Mouse (Mus musculus) liver, adult 10 weeks (tissue): Measurements from ENCODE around the gene H6pd. TPM values are rescaled to one million over a fixed set of nuclear protein-coding genes. Genes with fewer than 3 reads are reported as not detected.

Experiments
- polyA plus RNA-seq: library from polyadenylated mRNA; stranded (reverse); fragments of 350-450 nt; fragmentation: Illumina TruSeq; extraction: RNeasy Lipid Tissue Mini Kit (QIAGEN cat#74804); gene quantifications from one replicate; pipeline ENCODE4 v1.2.3, GENCODE M21; 2014; ENCODE audit warnings: low read depth, low replicate concordance

The H6pd gene
- 36.9 TPM for polyA plus RNA-seq

DNA sequence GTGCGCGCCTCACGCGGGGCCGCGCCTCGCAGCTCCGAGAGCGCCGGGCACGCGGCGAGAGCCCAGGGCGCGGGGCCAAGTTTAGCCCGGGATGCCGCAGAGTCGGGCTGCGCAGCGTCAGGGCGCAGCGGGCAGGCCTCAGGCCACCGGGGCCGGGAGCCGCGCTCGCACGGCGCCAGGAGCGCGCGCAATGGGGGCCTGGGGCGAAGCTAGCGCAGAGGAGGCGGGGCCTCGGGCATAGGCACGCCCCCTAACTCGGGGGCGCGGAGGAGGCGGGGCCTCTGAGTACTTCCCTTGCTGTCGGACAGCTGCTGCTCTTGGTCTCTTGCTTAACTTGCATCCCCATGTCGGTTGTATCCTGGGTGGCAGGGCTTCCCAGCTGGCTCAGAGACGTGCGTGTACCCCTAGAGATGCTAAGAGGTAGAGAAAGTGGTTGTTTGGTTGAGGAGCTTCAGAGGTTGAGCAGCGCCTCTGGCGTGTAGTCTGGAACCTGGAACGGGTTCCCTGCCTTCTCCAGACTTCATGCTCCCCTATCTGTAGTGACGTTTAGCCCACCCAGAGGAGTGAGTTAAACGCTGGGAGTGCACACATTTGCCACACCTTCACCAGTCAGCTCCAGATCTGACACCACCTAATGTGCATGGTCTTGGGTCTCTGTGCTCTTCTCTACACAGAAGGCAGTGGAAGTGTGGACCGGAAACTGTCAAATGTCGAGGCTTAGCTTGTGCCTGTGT, at the start of gene H6pd:
H6pd (minus strand) TSS at position 171 of the 734 bp plus-strand sequence.

DNA sequence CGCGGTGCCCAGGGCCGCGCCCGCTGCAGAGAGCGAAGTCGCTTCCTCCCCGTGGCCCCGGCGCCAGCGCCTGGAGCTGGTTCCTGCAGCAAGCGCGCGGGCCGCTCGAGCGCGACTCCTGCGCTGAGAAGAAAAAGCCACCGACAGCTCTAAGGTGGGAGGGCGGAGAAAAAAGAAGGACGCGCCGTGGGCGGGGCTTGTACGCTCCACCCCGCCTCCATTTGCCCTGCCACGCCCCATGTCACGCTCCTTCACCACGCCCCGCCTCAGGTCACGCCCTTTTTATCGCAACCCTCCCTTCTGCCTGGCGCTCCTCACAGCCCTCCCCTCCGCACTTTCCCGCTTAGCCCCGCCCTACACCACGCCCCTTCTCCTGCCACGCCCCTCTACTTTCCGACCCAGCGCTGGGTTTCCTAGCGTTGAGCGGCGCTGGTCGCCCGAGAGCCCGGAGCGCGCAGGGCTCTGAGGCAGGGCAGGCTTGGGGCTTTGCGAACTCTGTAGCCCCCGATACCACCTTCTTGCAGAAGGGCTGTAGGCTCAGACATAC, 53.9 kb downstream of the H6pd start, which contains the start of gene Spsb1:
Spsb1 (minus strand) TSS at position 151 of the 547 bp plus-strand sequence.

Other genes starting within 250 kb of the H6pd start
- 5.5 TPM for gene Slc25a33, start 234.7 kb downstream of the H6pd start, polyA plus RNA-seq
- gene Spsb1, start 54.0 kb downstream of the H6pd start, polyA plus RNA-seq: 0.16 TPM
- 0.77 TPM for gene Gpr157, start 78.3 kb upstream of the H6pd start, polyA plus RNA-seq
- gene Slc2a5, start 110.3 kb upstream of the H6pd start, polyA plus RNA-seq: 1.0 TPM
- gene Slc2a7, start 139.9 kb upstream of the H6pd start, polyA plus RNA-seq: not detected
- not detected for gene Car6, start 192.3 kb upstream of the H6pd start, polyA plus RNA-seq
- 134 TPM for gene Eno1, start 227.7 kb upstream of the H6pd start, polyA plus RNA-seq